Mouse (Mus musculus): ENCODE results near the gene Ppp1r1b.

Gene Ppp1r1b

DNA sequence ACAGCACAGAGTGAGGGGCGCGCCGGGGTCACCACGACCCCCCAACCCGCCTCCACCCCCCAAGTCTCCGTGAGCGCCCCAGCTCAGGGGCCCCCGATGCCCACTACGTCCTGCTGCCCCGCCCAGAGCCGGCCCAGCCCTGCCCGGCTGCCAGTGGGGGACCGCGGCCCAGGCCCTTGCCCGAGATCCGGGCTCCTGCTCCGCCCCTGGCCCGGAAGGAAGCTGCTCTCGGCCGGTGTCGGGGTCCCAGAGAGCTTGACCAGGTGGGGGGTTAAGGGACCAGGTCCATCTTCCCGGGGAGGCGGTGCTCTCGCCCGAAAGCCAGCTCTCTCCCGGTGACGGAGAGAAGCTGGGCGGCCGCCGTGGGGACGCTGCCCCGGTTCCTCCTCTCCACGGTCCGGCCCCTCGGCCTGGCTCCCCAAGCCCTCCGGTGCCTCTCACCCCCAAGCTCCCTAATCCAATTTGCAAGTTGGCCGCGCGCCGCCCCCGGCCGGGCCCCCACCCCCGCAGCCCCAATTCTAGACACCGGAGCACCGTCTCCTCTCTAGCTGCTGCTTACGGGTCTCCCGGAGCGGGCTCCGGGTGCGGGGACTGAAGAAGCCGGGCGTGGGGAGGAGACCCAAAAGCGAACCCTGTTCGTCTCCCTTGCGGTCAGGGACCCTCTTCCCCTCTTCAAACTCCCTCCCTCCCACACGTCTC is 19.7 kb upstream of the Ppp1r1b start:
- no peak for DNase-seq

DNA sequence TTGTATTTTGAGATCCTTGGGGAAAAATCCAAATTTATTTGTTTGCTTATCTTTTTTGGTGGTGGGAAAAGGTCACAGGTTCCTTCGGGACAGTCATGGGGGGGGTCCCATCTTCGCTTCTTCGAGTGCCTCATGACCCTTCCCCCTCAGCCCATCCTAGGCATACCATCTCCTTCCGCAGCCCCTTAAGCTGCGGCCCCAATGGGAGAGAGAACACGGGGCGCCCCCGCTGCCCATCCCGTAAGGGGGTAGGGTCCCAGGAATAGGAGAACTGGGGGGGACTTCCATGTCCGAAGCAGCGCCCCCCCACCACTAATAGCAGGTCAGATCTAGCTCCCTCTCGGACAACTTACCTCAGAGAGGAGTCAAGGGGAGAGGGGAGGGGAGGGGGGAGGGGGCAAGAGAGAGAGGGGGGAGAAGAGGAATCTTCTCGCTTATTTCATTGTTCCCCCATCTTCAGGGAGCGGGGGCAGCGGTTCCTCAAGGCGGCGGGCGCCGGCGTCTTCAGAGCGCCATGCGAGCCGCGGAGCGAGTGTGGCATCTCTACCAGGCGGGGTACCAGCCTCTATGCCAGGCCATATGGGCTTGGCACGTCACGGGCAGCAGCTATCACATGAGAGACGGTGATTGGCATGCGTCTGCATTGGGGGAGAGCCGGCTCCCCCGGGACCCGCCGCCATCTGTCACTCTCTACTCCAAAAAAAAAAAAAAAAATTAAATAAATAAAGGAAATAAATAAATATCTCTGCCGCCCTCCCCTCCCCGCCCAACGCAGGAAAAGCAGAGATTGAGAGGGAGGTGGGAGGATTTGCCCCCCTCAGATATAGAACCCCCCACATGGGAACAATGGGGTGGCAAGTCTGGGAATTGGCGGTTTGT is 18.9 kb upstream of the Ppp1r1b start, which contains the start of gene Neurod2:
Gene Neurod2 (minus strand): TSS at position 568 of the 879 bp plus-strand sequence.
- no peak for DNase-seq

DNA sequence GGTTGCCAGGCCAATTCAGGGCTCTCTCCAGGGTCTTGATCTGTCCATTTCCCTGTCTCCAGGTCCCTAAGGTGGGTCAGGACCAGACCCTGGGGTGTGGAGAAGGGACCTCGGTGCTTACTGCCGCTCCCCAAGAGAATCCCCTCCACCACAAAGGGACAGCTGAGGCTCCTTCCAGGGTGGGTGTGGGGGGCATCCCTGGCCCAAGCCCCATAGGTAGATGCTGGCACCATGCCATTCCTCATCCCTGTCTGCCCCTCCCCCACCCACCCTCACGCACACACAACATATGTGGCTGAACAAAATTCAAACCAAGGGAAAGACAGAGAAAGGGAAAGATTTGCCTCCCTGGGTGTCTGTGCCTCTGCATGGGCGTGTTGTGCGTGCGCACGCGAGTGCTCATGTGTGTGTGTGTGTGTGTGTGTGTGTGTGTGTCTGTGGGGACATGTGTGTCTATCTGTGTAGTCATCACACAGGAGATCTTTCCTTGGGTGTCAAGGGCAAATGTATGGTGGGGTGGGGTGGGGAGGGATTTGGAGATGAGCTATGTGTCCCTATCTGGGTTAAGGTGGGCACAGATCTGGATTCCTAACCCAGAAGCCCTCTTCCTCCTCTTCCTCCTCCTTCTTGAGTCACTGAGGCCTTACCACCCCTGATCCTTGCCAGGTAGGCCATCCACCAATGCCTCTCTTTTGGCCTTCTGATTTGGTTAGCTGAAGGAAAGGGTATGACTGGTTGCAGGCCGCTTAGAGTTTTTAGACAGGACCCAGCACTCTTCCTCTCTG is 18.1 kb upstream of the Ppp1r1b start:
- DNase-seq = no peak

DNA sequence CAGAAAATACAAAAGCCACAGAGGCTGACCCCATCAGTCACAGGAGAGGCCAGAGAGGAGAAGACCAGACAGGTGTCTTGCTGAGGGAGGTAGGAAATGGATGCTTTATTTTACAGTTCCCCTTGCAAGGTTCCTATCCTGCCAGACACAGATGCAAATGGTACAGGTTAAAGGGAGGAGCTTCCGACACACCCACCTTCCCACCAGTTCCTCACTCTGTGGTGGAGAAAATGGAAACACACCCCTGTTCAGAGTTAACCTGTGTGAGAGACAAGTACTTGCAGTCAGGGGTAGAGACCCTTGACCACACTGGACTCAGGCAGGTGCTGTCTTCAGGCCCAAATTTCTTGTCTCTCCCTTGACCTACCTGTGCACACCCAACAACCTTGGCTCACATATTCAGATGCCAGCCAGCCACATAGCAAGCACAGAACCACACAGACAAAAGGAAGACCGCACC is 17.4 kb upstream of the Ppp1r1b start:
- DNase-seq = no peak

DNA sequence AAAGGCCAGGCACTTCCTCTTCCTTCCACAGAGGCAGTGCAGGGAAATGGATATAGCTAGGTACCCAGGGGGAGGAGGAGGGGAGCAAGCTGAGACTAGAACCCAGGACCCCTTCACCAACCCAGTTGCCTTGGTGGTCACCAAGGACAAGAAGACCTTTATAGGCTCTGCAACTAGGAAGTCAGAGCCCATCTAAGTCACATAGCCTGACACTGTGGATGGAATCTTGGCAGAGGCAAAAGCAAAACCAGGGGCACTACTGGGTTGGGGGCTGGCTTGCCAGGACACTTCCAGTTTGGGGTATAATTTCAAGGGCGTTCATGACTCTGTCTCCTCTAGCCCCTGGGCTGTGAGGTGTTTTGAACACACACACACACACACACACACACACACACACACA is 16.8 kb upstream of the Ppp1r1b start:
- no peak for DNase-seq

DNA sequence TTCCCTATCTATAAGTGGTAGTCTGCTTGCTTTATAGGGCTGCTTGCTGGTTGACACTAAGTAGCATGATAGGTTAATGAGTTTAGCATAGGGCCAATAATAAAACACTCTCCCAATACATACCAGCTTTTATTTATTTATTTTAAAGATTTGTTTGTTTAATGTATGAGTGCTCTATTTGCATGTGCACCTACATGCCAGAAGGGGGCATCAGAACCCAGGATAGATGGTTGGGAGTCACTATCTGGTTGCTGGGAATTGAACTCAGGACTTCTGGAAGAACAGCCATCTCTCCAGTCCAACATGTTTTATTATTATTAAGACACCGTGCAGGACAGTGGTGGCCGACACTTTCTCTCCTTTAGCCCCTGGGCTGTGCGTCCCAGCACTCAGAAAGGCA is 16.0 kb upstream of the Ppp1r1b start:
- no peak for DNase-seq

DNA sequence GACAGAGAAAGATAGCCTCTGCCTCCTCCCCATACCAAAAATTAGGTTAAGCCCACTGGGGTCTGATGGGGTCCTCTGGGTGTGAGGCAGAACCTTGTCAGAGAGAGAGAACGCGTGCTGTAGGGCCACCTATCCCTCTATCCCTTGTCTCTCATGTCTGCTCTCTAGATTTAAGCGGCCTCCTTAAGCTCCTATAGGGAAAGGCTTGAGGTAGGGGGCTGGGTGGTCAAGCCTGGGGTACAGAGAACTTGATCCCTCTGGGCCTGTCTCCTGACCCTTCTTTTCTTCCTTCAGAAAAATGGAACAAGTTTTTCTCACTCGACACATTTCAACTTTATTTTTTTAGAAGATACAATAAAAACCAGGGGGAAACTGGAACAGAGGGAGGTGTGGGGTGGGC is 15.4 kb upstream of the Ppp1r1b start:
- no peak for DNase-seq

DNA sequence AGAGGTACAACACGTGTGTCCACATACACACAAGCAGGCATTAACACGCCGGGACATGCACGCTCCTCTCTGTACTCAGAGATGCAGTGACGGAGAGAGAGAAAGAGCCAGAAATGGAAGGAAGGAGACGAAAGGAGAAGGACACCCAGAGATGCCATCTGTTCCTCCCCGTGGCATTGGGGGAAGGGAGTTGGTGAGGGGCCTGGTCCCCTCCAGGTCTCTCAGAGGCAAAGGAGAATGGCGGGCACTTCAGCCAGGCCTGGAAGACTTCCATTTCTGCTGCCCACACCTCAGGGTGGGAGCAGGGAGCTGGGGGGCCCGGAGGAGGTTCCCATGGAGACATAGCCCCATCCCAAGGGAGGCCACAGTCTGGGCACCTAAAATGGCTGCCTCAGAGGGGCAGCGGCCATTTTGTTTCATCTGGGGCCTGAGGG is 14.9 kb upstream of the Ppp1r1b start:
- DNase-seq = no peak

DNA sequence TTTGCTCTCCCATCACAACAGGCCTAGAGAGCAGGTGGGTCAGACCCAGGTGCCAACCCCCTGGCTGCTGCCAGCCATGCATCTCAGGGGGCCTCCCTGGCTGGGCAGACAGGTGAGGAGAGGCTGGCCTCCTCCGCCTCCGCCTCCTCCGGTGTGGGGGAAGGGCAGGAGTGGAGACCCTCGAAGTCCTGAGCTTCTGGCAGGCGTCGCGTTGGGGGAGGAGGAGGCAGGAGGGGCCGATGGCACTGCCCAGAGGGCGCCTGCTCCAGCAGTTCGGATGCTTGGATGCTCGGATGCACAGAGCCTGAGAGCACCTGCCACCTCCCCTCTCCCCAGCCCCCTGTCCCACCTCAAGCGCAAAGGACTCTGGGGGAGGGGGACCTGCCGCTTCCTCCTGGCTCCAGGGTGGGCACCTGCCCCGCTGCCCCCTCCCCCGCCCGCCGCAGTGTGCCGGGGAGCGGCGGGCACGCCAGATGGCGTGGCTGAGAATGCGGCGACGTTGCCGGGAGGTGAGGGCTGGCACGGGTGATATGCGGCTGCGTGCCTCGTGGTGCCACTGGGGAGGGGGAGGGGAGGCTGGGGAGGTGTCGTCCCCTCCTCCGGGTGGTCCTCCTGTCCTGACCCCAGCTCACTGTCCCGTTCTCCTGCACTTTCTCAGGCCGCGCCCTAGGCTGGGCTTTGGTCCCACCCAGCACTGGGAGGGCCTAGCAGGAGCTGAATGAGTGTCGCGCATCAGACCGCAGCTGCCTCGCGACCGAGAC is 14.0 kb upstream of the Ppp1r1b start:
- DNase-seq = no peak

DNA sequence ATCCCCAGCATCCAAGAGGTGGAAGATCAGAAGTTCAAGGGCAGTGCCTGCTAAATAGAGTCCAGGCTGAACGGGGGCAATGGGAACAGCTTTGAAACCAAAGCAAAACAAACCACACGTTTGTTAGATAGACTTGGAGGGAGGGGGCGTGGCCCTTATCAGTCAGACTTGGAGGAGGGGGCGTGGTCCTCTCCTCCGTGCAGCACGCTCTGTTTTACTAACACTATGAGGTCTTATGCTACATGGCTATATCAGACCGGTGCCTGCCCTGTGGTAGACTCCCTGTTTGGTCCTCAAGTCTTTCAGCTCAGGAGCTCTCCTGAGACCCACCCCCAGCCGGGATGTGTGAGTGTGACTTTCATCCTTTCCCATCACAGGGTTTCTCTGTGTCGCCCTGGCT is 13.0 kb upstream of the Ppp1r1b start:
- DNase-seq = no peak

DNA sequence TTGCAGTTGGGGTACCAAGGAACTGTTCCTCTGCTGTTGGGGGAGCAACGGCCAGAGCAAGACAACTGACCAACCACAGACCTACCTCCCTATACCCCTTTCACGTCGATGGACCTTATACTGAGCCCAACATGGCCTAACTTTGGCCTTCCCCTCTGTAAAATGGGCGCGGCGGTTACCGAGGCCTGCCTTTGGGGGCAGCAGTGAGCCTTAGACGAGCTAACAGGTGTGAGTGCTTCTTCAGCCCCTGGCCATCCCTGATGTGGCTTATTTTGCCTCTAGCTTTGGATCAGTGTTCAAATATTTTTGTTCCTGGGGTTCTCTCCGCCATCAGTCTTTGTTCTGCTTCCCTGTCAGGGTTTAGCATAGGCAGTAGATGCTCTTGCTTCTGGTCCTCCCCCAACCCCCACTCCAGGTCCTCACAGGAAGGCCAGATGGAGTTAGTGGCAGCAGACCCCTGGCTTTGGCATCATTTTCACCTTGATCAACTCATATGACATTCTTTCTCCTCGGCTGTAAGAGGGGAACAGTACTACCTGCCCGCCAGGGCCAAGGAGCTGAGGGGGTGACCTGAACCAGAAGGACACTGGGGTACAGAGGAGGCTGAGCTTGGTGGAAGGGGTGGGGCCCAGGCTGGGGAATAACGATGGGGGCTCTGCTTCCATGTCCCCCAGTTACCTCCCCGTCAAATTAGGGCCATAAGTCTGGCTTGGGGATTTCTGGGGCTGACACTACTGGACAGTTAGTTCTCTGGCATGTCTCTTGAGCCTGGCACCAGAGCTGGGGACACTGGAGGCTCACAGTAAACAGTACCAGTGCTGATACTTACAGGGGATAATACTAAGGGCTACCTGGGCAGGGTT is 11.7 kb upstream of the Ppp1r1b start:
- no peak for DNase-seq

DNA sequence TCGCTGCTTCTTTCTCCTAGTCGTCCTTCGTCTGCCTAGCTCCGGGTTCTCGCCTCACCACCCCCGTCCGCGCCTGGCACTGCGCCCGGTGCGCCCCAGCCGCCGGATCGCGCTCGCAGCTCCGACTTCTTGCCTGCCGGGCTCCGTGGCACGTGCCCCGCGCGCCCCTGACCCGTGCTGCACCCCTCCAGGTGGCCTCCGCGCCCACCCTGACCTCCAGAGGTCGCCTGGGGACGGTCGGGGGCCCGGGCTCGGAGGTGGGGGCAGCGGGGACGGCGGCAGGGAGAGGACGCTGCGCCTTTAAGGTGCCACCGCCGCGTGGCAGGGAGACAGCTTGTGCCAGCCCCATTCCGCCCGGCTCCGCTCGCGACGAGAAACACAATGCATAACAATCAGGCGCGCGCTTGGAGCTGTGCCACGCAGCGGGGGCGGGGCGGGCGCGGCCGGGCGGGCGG is 9.7 kb upstream of the Ppp1r1b start:
- DNase-seq = no peak

DNA sequence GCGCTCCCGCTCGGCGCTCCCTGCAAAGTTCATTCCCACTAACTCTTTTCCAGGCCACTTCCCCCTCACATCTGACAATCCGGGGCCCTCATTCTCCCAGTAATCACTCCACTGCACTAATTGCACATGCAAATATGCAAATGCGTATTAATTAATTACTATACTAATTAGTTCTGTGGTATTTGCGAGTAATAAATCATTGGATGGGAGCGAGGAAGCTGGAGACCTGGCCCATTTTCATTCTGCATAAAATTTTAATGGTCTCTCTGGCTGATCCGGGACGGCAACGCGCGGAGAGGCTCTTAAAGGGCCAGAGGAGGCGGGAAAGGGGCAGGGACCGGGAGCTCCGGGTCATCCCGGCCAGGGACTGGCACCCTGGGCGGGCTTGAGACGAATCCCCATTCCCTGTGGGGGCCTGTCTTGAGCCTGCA is 9.1 kb upstream of the Ppp1r1b start:
- no peak for DNase-seq

DNA sequence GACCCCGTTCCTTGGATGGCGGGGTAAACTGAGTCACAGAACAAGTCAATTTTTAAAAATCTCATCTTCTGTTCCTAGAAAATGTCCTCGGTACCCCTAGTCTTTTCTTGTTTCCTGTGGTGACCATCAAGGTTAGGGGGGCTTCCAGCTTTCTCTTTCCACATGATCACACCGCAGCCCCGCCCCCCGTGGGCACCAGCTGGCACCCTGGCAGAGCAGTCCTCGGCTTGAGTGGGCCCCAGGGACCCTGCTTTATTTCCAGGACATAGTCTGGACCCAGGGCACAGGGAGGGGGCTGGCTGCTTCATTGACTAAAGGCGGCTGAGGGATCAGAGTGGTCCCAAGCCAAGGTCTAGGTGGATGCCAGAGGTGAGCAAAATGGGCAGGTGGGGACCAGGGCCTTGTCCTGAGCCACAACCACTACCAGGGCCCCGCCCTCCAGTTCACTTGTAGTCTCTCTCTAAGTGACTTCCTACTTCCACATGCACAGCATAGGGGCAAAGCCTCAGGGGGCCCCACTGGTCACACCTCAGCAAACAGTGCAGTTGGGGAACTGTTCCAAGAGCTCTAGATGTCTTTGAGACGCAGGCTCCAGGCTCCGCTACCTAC is 8.4 kb upstream of the Ppp1r1b start:
- DNase-seq = no peak

DNA sequence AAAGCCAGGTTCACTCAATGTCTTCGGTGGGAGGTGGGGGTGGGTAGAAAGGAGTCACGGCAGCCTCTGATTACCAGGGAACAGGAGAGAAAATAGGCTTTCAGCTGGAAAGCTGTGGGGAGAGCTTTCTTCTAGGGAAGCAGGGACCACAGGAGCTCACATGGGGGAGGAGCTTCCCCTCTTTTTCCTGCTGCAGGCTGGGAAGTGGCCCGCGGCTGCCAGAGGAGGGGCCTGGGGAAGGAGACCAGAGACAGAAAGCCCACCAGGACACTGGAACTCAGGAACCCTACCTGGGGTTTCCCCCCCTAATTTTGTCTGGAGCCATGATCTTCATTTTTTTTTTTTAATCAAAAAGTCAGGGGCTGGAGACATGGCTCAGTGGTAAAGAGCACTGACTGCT is 7.6 kb upstream of the Ppp1r1b start:
- DNase-seq = no peak

DNA sequence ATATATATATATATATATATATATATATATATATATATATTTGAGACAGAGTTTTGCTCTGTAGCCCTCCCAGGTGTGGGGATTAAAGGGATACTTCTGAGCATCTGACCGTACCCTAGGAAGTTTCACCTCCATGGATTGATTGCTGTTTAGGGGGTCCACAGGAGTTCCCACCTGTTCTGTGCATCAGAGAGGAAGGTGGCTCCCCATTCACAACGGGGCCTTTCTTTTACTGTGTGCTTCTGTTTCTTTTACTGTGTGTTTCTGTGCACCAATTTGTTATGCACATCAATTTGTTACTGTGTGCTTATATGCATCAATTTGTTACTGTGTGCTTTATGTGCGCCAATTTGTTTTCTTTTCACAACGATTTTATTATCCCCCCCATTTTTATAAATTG is 7.0 kb upstream of the Ppp1r1b start:
- DNase-seq = no peak

DNA sequence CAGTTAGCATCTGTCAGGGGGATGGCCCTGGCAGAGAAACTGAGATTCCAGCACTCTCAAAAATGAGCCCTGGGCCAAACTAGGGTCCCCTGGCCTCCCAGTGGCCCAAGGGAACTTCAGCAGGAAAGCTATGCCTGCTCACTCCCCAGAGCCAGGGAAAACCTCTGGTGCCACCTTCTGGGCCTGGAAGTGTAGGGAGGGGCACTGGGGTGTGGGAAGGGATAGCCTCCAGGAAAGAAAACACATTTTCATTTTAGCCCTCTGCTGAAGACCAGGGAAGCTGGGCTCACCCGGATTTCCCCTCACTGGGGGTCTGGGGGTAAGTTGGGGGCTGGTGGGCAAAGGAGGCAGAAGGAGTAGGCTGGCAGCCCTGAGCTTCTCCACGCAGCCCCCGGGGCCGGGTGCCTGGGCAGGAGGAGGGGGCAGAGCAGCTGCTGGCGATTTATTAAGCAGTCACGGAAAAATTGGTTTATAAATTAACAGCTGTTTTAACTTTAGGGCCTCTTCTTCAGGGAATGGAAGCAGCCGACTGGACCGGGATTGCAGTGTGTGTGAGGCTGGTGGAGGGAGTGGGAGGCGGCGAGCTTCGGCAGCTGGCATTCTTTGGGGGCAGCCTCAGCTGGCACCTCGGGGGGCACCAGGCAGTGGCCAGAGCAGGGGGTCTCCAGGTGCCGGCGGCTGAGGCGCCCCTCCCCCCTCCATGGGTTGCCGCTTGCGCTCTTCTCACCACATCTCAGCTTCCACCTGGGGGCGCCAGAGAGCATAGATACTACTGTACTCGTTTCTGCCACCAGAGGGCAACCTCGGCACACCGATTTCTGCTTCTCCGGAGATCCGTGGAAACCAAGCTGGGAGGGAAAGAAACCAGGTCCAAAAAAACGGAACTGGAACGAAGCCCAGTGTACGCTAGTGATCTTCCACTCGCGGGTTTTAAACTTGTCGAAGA is 5.9 kb upstream of the Ppp1r1b start:
- DNase-seq = peak; percentile 88

DNA sequence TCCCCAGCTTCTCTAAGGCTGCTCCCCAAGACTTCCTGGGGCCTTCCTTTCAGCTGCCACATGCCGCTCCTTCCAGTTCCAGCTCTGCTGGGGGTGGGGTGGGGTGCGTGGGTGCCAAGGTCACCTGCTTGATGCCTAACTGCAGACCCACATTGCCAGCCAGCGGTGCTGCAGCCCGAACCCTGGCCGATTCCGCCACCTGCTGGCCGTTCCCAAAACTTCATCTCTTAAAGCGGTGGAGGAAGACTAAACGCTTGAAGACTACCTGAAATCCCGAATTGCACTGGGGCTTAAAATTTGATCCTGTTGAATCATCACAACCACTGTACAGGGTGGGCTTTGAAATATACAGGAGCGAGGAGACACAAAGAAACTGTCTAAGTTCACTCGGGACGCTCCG is 3.0 kb upstream of the Ppp1r1b start:
- DNase-seq = peak; percentile 87

DNA sequence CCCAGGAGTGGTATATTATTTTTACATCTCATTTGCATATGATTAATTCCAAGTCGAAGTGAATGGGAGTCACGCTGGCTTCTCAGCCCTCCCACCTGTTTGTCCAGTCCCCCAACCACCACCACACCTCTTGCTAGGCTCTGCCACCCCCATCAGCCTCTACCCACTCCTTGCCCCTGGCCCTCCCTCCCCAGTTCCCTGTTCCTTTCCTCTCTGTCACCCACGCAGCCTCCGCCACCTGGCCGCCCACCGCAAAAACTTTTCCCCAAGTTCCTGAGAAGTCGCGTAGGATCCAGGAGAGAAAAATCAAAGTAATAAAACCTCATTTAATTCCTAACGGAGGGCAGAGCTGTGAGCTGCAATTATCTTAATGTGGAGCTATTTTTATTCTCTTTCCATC is 2.0 kb upstream of the Ppp1r1b start:
- DNase-seq = no peak

All from thymus, postnatal 14 days (tissue).